Mouse (Mus musculus): ENCODE results near the gene Aldh4a1. TPM values are rescaled to one million over a fixed set of nuclear protein-coding genes. Genes with fewer than 3 reads are reported as not detected.

Aldh4a1 gene
- polyA plus RNA-seq (2012; rRNA removed), result 20.6 and 22.8 TPM in 2 replicates

- H3K4me1 ChIP-seq (ENCODE audit: control insufficient read depth, insufficient read depth, low read length), result peaks cover 2% of the 10 kb centered on the region; the same call in 1 of the 2 replicates
- TF ChIP-seq POLR2A (IDR thresholded peaks at IDR 0.05; ENCODE audit: extremely low read depth, insufficient read depth, low read length) (peak; percentile 98), CTCF (IDR thresholded peaks at IDR 0.05; ENCODE audit: extremely low read depth, insufficient read depth, low read length) (no peak)
- peak within 1 kb of the TSS; percentile 97 for H3K27ac ChIP-seq (ENCODE audit: insufficient read depth, low read length)
- peak within 1 kb of the TSS; percentile 54 for H3K4me3 ChIP-seq (ENCODE audit: insufficient read depth, low read length)
These were observed at the start of gene Aldh4a1 for GRCm38 (mm10) chr4:139622373-139623282. Gene Aldh4a1, plus strand, starts transcription at chr4:139622866.

- H3K27ac ChIP-seq (ENCODE audit: insufficient read depth, low read length), result no peak overlapping the region
These were observed 49.6 kb upstream of the Aldh4a1 start for GRCm38 (mm10) chr4:139572928-139573512.

GRCm38 (mm10) chr4:139574156-139574798 lies 48.4 kb upstream of the Aldh4a1 start:
- Histone ChIP-seq H3K4me1 (ENCODE audit: control insufficient read depth, insufficient read depth, low read length) (peaks cover 8% of the 10 kb centered on the region), H3K27ac (ENCODE audit: insufficient read depth, low read length) (peak overlapping the region; percentile 64), H3K4me3 (ENCODE audit: insufficient read depth, low read length) (peak overlapping the region; percentile 98)
- TF ChIP-seq CTCF (IDR thresholded peaks at IDR 0.05; ENCODE audit: extremely low read depth, insufficient read depth, low read length), result peak; percentile 55
- peak; percentile 95 for TF ChIP-seq POLR2A (IDR thresholded peaks at IDR 0.05; ENCODE audit: extremely low read depth, insufficient read depth, low read length)

More at GRCm38 (mm10) chr4:139572928-139573512, 49.6 kb upstream of the Aldh4a1 start:
- H3K4me3 ChIP-seq (ENCODE audit: insufficient read depth, low read length), result no peak overlapping the region
- H3K4me1 ChIP-seq (ENCODE audit: control insufficient read depth, insufficient read depth, low read length), result peaks cover 8% of the 10 kb centered on the region
- TF ChIP-seq POLR2A (IDR thresholded peaks at IDR 0.05; ENCODE audit: extremely low read depth, insufficient read depth, low read length) (no peak), CTCF (IDR thresholded peaks at IDR 0.05; ENCODE audit: extremely low read depth, insufficient read depth, low read length) (no peak)

- peaks cover 8% of the 10 kb centered on the region for H3K4me1 ChIP-seq (ENCODE audit: control insufficient read depth, insufficient read depth, low read length)
- H3K27ac ChIP-seq (ENCODE audit: insufficient read depth, low read length), result peak overlapping the region; percentile 86
- no peak for TF ChIP-seq POLR2A (IDR thresholded peaks at IDR 0.05; ENCODE audit: extremely low read depth, insufficient read depth, low read length)
- no peak for TF ChIP-seq CTCF (IDR thresholded peaks at IDR 0.05; ENCODE audit: extremely low read depth, insufficient read depth, low read length)
These were observed 47.6 kb upstream of the Aldh4a1 start for GRCm38 (mm10) chr4:139574799-139575672.

GRCm38 (mm10) chr4:139575673-139576003 lies 47.0 kb upstream of the Aldh4a1 start:
- peaks cover 8% of the 10 kb centered on the region for H3K4me1 ChIP-seq (ENCODE audit: control insufficient read depth, insufficient read depth, low read length)
- peak overlapping the region; percentile 86 for H3K27ac ChIP-seq (ENCODE audit: insufficient read depth, low read length)
- peak overlapping the region; percentile 98 for H3K4me3 ChIP-seq (ENCODE audit: insufficient read depth, low read length)
- no peak for TF ChIP-seq POLR2A (IDR thresholded peaks at IDR 0.05; ENCODE audit: extremely low read depth, insufficient read depth, low read length)
- TF ChIP-seq CTCF (IDR thresholded peaks at IDR 0.05; ENCODE audit: extremely low read depth, insufficient read depth, low read length), result no peak

More at GRCm38 (mm10) chr4:139574799-139575672, 47.6 kb upstream of the Aldh4a1 start:
- peak overlapping the region; percentile 98 for H3K4me3 ChIP-seq (ENCODE audit: insufficient read depth, low read length)

GRCm38 (mm10) chr4:139576251-139576880 lies 46.3 kb upstream of the Aldh4a1 start:
- H3K27ac ChIP-seq (ENCODE audit: insufficient read depth, low read length), result no peak overlapping the region

GRCm38 (mm10) chr4:139577006-139577405 lies 45.7 kb upstream of the Aldh4a1 start:
- Histone ChIP-seq H3K27ac (ENCODE audit: insufficient read depth, low read length) (no peak overlapping the region), H3K4me3 (ENCODE audit: insufficient read depth, low read length) (peak overlapping the region; percentile 98), H3K4me1 (ENCODE audit: control insufficient read depth, insufficient read depth, low read length) (peaks cover 17% of the 10 kb centered on the region)
- TF ChIP-seq POLR2A (IDR thresholded peaks at IDR 0.05; ENCODE audit: extremely low read depth, insufficient read depth, low read length) (no peak), CTCF (IDR thresholded peaks at IDR 0.05; ENCODE audit: extremely low read depth, insufficient read depth, low read length) (no peak)

More at GRCm38 (mm10) chr4:139576251-139576880, 46.3 kb upstream of the Aldh4a1 start:
- TF ChIP-seq CTCF (IDR thresholded peaks at IDR 0.05; ENCODE audit: extremely low read depth, insufficient read depth, low read length) (no peak), POLR2A (IDR thresholded peaks at IDR 0.05; ENCODE audit: extremely low read depth, insufficient read depth, low read length) (no peak)
- peak overlapping the region; percentile 98 for H3K4me3 ChIP-seq (ENCODE audit: insufficient read depth, low read length)
- H3K4me1 ChIP-seq (ENCODE audit: control insufficient read depth, insufficient read depth, low read length), result peaks cover 11% of the 10 kb centered on the region

GRCm38 (mm10) chr4:139578389-139578788 lies 44.3 kb upstream of the Aldh4a1 start:
- H3K4me3 ChIP-seq (ENCODE audit: insufficient read depth, low read length), result no peak overlapping the region
- no peak overlapping the region for H3K27ac ChIP-seq (ENCODE audit: insufficient read depth, low read length)
- TF ChIP-seq POLR2A (IDR thresholded peaks at IDR 0.05; ENCODE audit: extremely low read depth, insufficient read depth, low read length), result no peak
- TF ChIP-seq CTCF (IDR thresholded peaks at IDR 0.05; ENCODE audit: extremely low read depth, insufficient read depth, low read length), result no peak
- peaks cover 20% of the 10 kb centered on the region for H3K4me1 ChIP-seq (ENCODE audit: control insufficient read depth, insufficient read depth, low read length)
